Comparison of ENCODE assay signal across 16 mouse cellular contexts in genomic region chr19:24187791-24188190, GRCm38 (mm10).
"Had no signal": no experiment of that assay in that cellular context is flagged by ENCODE, and none has a peak within 500 bp of the region (broad histone marks: within the 10 kb centered on the region; RNA-seq: fewer than 3 reads in every experiment).

No protein-coding gene starts in this region.

- H3K4me1 ChIP-seq: liver, embryonic 13.5 days; liver, embryonic 15.5 days; lung, embryonic 15.5 days; megakaryocyte, embryonic 14.5 days; midbrain, embryonic 12.5 days; neural tube, embryonic 12.5 days; stomach, embryonic 15.5 days had no signal

- H3K4me3 ChIP-seq: liver, embryonic 13.5 days; liver, embryonic 15.5 days; lung, embryonic 15.5 days; megakaryocyte, embryonic 14.5 days; midbrain, embryonic 12.5 days; neural tube, embryonic 12.5 days; stomach, embryonic 15.5 days had no signal

- H3K9ac ChIP-seq: liver, embryonic 13.5 days; liver, embryonic 15.5 days; liver, postnatal 0 days; lung, embryonic 15.5 days; midbrain, embryonic 12.5 days; neural tube, embryonic 12.5 days; stomach, embryonic 15.5 days had no signal

- H3K4me2 ChIP-seq: liver, embryonic 13.5 days; liver, embryonic 15.5 days; lung, embryonic 15.5 days; midbrain, embryonic 12.5 days; neural tube, embryonic 12.5 days; stomach, embryonic 15.5 days had no signal

- ATAC-seq: liver, postnatal 0 days had no signal

- H3K27me3 ChIP-seq: liver, embryonic 13.5 days; liver, embryonic 15.5 days; lung, embryonic 15.5 days; midbrain, embryonic 12.5 days; neural tube, embryonic 12.5 days; stomach, embryonic 15.5 days had no signal

- H3K36me3 ChIP-seq: liver, embryonic 13.5 days; liver, embryonic 15.5 days; midbrain, embryonic 12.5 days; neural tube, embryonic 12.5 days; stomach, embryonic 15.5 days had no signal

- DNase-seq: liver; liver, embryonic 13.5 days; liver, postnatal 0 days; lung, adult 2 months; midbrain, embryonic 14.5 days; right cerebral cortex, postnatal 14 days; thymus, adult 18-20 months; thymus, postnatal 14 days; thymus, postnatal 36 days had no signal

- H3K9me3 ChIP-seq: liver, embryonic 13.5 days; liver, embryonic 15.5 days; lung, embryonic 15.5 days; midbrain, embryonic 12.5 days; neural tube, embryonic 12.5 days; stomach, embryonic 15.5 days had no signal

- H3K27ac ChIP-seq: liver, embryonic 13.5 days; liver, embryonic 15.5 days; lung, embryonic 15.5 days; macrophage; midbrain, embryonic 12.5 days; neural tube, embryonic 12.5 days; stomach, embryonic 15.5 days had no signal
